In genomic region chr8:122058510-122058909, GRCm38 (mm10) we compare ENCODE assay signal across 12 mouse cellular contexts.
"Had no signal": no experiment of that assay in that cellular context is flagged by ENCODE, and none has a peak within 500 bp of the region (broad histone marks: within the 10 kb centered on the region; RNA-seq: fewer than 3 reads in every experiment).

No protein-coding gene starts in this region.

- H3K4me3 ChIP-seq: neural tube, embryonic 13.5 days; neural tube, embryonic 15.5 days; stomach, embryonic 15.5 days had no signal

- H3K27ac ChIP-seq: neural tube, embryonic 13.5 days; neural tube, embryonic 15.5 days; stomach, embryonic 15.5 days; stomach, postnatal 0 days had no signal

- H3K27me3 ChIP-seq: neural tube, embryonic 13.5 days; neural tube, embryonic 15.5 days; stomach, embryonic 15.5 days had no signal

- H3K4me2 ChIP-seq: neural tube, embryonic 13.5 days; neural tube, embryonic 15.5 days; stomach, embryonic 15.5 days had no signal

- H3K36me3 ChIP-seq: neural tube, embryonic 13.5 days; neural tube, embryonic 15.5 days; stomach, embryonic 15.5 days had no signal

- H3K9ac ChIP-seq: neural tube, embryonic 13.5 days; neural tube, embryonic 15.5 days; stomach, embryonic 15.5 days had no signal

- H3K9me3 ChIP-seq: neural tube, embryonic 13.5 days; neural tube, embryonic 15.5 days; stomach, embryonic 15.5 days had no signal

- DNase-seq: retina, postnatal 1 day; right cerebral cortex, postnatal 4 days; spleen, adult 18-20 months; thymus, adult 18-20 months; thymus, adult 2 months; thymus, postnatal 25 days; thymus, postnatal 36 days; thymus, postnatal 4 days had no signal
